Mouse (Mus musculus) adrenal gland, postnatal 36 days (tissue): ENCODE data around the gene Babam2. TPM values are rescaled to one million over a fixed set of nuclear protein-coding genes. Genes with fewer than 3 reads are reported as not detected.
"Not testable (repeated sequence)": the region's sequence is repeated elsewhere in the genome, so short reads cannot be mapped to it uniquely, and the experiment has no call there.

Experiments
- DNase-seq, 2 experiments: peaks; one replicate each; pipeline ENCODE4 v3.0.0; 2021; ENCODE audit warnings: mixed read lengths in 1 of 2
- total RNA-seq, 2 experiments: library from RNA; stranded (reverse); gene quantifications; 2 replicates each; pipeline ENCODE4 v1.2.3; 2021

Gene Babam2
- total RNA-seq, 2 experiments from 2014 or later, result 85.1 to 146 TPM

DNA sequence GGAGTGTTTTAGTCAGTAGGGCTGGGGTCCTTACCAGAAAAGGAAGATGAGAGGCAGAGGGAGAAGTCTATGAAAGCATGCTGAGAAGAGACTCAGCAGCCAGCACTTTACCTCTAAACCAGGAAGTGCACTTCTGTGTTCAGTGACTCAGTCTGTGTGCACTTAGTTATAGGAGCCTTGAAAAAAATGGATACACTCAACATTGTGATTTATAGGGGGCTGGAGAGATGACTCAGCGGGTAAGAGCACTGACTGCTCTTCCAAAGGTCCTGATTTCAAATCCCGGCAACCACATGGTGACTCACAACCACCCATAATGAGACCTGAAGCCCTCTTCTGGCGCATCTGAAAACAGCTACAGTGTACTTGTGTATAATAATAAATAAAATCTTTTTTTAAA is 238.5 kb downstream of the Babam2 start:
- DNase-seq, result peak; percentile 55 to 68

DNA sequence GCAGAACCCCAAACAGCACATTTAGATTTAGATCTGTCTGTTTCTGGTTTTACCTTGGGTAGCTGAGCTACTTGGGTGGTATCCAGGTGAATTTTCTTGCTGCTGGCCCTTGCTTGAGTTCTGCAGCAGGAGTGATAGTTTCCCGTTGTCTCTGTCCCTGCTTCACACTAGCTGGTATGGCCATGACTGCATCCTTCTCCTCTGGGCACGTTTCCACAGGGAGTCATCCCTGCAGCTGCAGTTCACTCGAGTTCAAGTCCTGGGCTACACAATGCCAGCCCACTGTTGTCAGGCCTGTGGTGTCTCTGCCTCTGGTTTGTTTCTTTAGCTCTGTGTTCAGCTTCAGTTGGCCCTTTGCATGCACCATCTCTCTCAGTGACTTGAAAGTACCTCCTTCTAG is 239.0 kb downstream of the Babam2 start:
- DNase-seq, result no peak

DNA sequence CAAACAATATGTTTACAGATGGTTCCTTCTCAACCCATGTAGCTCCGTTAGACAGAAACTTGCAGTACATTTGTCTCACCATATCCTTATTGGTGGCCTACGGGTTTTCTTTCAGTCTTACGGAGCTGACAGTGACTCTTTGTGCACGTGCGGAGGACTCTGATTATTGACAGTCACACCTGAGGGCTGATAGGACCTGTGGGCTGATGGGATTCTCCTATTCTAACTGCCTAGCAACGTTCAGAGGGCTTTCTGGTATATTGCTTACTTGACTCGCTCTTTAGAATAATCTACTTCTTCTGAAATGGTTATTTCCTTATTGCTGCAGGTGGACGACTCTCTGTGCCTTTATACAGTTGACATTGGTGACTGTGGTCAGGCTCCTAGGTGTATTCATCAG is 243.4 kb downstream of the Babam2 start:
- DNase-seq, result no peak

DNA sequence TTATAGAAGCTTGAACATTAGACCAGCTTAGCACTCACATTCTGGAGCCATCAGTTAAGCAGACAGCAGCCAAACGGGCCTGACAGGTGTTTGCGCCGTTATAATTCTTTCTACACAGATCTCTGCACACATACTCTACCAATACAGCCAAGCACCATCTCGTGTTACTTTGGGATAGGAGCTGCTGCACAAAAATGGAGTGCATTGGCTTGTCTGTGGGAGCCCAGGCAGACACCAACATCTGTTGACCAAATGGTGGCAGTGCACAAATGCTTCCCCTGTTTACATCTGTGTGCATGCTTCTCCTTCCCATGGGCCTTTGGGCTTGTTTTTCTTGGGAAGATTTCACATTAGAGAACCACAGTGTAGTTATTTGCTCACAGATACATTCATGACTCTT is 249.7 kb downstream of the Babam2 start:
- DNase-seq, result no peak

DNA sequence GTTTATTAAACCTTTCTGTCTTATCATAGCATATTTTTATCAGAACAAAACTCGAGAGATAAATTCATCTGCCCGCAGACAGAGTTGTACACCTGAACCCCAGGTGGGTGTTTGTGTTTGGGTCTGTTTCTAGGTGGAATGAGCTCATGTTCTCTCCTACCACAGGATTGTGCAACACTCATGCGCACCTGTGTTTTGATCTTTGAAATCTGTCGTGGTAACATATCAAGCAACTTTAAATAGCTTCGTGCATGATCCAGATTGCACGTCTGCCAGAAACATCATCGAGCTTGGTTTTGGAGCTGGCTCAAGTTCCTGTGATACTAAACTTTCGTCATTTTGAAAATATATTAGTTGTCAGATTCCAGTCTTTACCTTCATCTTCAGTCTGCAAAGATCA is 251.9 kb downstream of the Babam2 start:
- DNase-seq, result no peak

DNA sequence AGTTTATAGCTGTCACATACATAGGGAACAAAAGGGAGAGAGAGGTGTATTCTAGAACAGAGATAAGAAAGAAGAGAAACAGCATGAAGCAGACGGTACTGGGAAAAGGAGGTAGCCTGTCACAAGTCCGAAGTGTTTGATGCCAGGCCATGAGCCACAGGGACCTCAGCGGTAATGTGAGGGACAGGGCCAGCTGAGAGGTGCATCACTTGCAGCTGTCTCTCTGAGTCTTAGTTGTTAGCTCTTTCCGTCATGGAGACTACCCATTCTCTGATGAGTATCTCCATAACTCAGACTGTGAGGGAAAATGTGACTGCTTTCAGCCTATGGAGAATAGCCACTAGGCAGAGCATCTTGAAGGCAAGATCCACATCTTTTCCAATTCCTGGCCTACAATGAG is 253.0 kb downstream of the Babam2 start:
- no peak for DNase-seq

DNA sequence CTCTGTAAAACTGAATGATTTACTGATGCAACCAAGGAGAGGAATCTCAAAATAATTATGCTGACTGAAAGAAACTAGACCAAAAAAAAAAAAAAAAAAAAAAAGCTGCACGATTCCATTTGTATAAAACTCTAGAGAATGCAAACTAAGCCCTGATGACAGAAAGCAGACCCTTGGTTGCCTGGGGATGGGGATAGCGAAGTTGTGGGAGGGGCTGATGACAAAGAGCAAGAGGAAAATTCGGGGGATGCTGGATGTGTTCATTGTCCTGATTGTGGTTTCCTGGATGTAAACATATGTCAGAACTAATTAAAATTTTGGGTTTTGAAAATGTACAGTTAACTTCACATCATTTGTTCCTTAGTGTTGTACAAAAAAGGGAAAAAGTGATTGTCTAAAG is 257.7 kb downstream of the Babam2 start:
- DNase-seq, result no peak

DNA sequence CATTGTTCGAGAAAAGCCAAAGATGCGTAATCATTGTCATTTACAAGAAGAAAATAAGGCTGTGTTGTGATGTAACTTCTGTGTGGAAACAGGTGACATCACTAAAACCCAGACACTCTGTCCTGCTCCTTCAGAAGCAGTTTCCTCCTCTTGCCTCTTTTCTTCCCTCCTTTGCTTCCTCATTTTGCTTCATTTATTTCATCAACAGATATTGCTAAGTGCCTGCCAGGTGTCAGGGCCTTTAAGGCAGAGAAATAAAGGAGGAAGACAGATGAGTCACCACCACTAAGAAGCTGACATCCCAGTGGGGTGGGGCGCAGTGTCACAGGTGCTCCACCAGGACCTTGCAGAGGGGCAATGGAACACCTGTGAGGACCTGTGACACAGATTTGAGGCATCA is 258.9 kb downstream of the Babam2 start:
- no peak for DNase-seq

DNA sequence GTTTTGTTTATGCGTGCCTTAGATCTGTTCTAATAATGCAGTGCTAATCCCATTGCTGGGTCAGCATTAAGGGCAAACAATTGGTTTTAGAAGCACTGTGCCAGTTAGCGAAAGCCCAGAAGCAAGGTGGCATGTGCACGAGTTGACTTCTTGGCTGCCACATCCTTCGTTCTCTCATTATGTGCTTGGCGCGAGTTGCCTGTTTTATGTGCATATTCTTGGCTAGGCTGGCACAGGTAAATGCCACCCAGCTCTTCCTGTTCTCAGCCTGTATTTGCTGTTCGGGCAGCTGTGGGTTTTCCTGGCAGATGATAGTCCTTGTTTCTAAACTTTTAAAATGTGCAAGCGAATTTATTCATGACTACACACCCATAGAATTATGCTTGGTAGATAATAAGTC is 262.4 kb downstream of the Babam2 start:
- DNase-seq, result no peak

DNA sequence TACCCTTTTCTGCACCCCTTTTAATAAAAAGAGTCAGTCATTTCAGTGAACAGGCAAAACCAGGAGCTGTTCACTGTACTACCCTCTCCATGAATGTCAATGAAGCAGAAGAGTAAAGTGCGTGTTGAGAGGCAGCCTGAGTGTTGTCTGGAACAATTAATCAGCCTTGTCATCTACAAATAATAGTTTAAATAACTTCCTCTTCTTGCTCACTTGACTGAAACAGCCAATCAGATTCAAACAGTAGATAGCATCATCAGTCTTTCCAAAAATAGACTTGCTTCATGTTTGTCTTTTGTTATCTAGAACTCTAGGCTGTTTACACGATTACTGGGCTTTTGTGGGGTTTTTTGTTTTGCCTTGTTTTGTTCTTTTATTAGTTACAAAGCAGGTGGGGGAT is 263.9 kb downstream of the Babam2 start:
- no peak for DNase-seq

DNA sequence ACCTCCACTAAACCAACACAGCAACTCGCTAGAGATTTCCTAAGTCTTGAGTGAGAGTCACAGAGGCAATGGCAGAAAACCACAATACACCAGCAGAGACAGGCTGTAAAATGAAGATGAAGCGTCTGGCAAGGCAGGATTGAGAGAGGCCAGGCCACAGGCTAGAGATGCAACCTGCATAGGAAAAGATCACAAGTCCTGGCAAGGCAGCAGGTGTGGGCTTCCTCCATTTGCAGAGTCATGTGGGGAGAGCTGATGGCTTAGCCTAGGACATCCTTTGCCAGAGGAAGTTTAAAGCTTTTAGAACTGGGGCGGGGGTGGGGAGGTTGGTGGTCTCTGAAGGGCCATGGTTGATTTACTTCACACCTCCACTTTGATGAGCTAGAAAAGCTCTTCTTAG is 264.9 kb downstream of the Babam2 start:
- DNase-seq, result no peak

DNA sequence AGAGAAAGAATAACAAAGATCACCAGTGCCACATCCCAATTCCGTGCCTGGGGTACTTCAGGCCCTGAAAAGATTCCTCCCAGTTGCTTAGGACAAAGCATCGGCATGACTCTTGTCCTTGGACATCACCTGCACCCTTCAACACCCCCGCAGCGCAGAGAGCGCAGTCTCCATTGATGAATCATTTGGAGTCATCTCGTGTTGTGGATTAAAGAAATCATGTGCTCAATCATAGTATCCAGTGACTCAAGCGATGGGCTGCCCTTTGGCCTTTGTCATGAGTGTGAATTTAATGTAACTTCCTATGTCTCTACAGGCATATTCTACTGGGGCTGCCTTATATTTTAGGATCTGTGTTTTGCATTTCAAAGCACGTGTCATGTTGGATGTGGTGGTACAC is 265.9 kb downstream of the Babam2 start:
- peak; percentile 56 to 60 for DNase-seq

DNA sequence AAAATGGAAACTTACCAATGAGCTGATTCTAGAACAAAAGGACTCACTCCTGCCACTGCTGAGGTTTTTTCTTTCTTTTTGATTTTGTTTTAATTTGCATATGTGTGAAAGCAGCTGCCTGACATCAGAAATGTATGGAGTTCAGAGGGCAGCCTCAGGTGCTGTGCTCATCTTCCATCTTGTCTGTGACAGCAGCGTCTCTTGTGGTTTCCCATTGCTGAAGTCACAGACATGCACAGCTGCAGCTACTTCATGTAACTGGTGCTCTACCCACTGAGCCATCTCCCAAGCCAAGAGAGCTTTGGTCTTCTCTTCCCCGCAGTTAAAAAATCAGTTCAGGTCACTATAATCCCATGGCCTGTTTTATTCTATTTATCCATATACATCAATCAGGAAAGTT is 266.4 kb downstream of the Babam2 start:
- DNase-seq, result no peak

DNA sequence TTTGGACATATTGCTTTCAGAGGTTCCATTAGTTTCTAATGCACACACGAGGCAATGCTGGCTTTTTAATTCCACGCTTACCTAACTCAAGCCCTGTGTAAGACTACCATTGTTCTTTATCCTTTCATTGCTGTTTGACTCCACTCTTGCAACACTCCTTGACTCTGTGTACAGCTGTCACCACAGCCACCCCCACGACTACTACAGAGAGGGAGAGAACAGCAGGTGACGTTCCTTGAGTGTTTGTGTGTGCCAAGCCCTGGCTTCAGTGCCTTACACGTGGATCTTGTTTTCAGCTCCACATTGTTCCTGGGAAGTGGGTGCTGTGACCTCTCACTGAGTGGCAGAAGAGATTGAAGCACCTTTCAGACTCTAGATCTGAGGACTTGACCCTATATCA is 269.3 kb downstream of the Babam2 start:
- DNase-seq, result no peak

DNA sequence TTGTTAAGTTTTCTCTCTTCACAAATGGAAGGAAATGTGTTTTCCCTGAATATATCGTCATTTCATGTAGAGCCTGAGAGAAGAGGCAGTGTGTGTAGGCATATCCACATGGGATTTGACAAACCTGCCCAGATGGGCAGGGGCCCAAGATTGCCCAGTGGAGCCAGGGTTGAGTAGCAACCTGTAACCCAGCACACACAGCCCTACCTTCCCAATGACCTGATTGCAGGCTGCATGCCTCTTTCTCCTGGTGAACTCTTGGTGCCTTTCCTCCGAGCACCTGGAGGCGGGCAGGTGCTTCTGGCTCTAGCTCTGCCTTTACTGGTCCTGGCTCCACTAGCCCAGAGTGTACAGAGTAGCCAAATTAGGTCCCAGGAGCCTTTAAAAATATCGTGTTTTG is 270.0 kb downstream of the Babam2 start:
- peak in 1 of 2 experiments; percentile 21 for DNase-seq

DNA sequence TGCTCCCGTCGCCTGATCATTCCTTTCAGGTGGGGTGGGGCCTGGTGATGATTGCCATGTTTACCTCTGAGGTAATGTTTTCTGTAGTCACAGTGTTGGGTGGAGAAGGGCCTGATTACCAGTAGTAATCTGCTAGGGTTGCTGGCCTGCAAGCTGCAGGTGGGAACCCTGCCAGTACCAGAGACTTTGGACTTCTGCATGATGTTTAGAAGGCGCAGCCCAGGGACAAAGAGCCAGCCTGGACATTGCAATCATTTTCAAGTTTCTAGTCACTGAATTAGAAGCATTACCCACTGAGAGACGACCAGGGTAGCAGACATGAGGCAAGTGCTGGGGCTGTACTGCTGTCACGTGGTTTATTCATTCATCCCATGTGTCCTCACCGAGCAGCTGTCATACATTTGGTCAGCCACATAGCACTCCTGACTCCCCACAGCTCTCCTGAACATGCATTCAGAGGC is 270.6 kb downstream of the Babam2 start:
- DNase-seq, result peak; percentile 7 to 41

DNA sequence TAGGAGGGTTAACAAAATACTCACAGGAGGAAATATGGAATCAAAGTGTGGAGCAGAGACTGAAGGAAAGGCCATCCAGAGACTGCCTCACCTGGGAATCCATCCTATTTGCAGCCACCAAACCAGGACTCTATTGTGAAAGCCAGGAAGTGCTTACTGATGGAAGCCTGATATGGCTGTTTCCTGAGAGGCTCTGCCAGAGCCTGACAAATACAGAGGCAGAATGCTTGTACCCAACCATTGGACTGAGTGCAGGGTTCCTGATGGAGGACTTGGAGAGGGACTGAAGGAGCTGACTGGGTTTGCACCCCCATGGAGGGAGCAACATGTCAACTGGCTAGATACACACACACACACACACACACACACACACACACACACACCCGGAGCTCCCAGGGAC is 274.9 kb downstream of the Babam2 start:
- not testable (repeated sequence) for DNase-seq

DNA sequence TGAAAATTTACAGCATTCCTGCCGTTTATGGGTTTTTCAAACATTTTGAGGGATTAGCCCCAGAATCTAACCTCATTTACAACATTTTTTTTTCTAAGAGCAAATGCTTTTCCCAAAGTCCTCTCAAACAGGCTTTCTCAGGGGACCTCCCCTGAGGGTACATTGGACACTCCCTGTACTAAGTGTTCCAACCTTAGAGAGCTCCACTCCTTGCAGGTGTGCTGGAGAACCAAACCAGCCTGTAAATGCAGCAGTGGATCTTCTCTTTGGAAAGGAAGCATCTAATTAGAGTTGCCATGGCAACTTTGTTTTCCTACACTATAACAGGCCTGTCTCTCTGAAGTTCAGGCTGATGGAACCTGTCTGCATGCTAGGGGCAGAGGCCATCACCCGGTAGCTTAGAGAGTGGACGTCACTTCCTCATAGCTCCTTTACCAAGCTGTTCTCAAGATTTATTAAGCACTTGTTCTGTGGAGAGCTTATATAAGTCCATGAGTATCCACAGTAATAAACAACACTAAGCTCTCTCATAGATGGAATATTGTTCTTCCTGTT is 277.2 kb downstream of the Babam2 start:
- DNase-seq, result no peak

DNA sequence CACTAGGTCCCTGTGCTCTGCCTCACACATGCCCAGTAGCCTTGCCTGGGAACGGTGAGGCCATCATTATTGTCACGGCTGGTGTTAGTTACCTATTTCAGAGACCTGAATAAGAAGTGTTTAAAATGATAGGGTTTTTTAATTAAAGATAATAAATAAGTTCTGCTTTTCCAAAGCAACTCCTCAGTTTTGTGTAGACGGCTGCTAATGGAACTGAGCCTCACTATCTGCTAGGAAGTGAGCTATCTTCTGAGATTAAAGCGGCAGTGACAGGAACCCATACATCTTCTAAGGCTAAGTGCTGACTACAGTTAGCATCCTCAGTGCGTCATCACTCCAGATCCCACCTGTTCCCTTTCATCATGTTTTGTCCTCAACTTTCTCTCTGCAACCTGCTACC is 284.6 kb downstream of the Babam2 start:
- DNase-seq, result no peak

DNA sequence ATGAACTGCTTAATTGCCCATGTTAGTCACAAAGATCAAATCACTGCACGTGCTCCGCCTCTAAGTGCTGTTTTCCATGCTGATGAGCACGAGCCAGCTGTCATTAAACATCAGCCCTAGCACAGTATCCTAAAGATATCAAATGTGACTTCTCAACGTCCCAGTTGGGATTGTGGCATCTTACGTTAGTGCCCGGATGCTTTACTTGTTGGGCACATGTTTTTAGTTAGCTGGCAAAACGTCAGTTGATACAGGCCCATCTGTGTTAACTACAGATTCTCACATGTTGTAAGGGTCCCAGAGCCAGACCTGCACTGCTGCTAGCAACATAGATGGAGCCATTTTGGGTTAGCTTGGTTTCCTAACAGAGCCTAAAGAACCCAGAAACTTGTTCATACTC is 285.7 kb downstream of the Babam2 start:
- DNase-seq, result no peak

DNA sequence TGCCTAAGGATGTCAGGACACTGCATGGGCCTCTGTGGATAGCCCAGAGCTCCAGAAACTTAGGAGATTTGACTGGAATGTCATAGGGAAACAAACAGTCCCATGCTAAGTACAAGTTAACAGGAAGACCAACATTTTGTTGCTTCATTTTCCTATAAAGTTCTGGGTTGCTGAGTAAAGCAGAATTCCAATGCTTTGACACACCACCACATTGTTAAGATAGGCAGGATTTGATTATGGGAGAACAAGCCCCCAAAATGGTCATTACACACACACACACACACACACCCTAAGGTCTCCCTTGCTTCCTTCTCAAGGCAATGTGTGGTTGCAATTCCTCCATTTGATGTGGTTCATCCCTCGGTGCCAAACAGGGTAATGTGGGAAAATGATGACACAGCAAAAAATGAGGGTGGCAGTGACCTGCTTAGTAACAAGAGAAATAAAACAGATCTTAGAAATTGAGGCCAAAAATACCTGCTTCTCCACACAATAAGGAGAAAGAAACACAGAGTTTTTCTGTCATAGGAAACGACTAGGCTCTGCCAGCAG is 286.4 kb downstream of the Babam2 start:
- DNase-seq, result no peak

DNA sequence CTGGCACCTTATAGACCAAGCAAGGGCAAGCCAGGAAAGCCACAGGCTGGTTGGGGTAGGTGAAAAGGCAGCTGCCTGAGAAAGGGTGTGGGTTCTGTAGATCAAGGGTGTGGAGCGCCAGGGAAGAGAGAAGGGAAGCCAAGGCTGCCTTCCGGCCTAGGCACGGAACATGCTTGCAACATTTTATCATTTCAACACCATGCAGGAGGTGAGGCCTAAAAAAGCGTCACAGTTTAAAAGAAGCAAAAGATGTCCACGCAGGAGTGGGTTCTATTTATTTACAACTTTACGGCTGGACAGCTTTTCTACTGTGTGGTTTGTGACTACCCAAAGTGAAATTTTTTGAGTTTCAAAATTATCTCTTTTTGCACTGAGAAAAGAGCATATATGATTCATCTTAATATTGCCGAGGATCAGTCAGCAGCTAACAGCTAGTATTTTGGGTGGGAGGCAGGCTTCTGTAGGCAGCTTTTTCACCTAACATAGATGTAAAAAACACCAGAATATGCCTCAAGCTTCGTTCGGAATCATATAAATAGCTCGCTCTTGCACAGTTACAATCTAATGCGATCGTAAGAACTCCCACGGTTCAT is 287.0 kb downstream of the Babam2 start:
- peak; percentile 31 to 47 for DNase-seq

DNA sequence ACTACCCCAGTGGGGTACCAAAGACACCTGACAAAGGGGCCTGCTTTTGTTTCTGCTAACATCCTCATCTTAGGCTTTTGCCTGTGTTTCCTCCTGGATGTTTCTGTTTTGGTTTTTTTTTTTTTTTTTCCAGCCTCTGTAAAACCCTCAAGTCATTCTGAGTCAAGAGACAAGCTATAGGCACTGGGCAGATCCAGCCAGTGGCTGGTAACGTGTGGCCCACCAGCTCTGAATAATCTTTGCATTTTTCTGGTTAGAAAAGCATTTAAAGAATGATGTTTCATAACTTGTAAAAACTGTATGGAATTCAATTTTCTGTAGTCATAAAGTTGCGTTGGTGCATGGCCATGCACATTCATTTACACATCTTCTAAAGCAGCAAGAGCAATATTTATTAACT is 287.5 kb downstream of the Babam2 start:
- no peak for DNase-seq
